Mouse (Mus musculus) ES-Bruce4 (cell line): Measurements from ENCODE around the gene Ccdc28b. TPM values are rescaled to one million over a fixed set of nuclear protein-coding genes. Genes with fewer than 3 reads are reported as not detected.

Experiments
- H3K27ac ChIP-seq: 2 replicates; pipeline ENCODE4 v1.5.1; 2012; ENCODE audit warnings: low read length, inconsistent platforms; ENCODE audit not compliant: insufficient read depth
- H3K27me3 ChIP-seq: 2 replicates; pipeline ENCODE4 v1.6.1; 2012; ENCODE audit warnings: mild to moderate bottlenecking, low read length, inconsistent platforms; ENCODE audit not compliant: control insufficient read depth, poor library complexity, insufficient read depth, severe bottlenecking
- H3K36me3 ChIP-seq: 2 replicates; pipeline ENCODE4 v1.6.1; 2012; ENCODE audit warnings: inconsistent platforms, mild to moderate bottlenecking, low read length, moderate library complexity; ENCODE audit not compliant: control insufficient read depth, poor library complexity, insufficient read depth, severe bottlenecking
- H3K4me1 ChIP-seq: one replicate; pipeline ENCODE4 v1.8.1; 2011; ENCODE audit warnings: low read length; ENCODE audit not compliant: control insufficient read depth, insufficient read depth
- H3K4me3 ChIP-seq: 2 replicates; pipeline ENCODE4 v1.5.1; 2011; ENCODE audit warnings: low read depth, mild to moderate bottlenecking, low read length
- H3K9ac ChIP-seq: 2 replicates; pipeline ENCODE4 v1.6.1; 2012; ENCODE audit warnings: low read depth, mild to moderate bottlenecking, inconsistent platforms; ENCODE audit not compliant: poor library complexity, severe bottlenecking
- H3K9me3 ChIP-seq: replicated peaks from 2 replicates; pipeline ENCODE4 v1.6.1; 2012; ENCODE audit warnings: mild to moderate bottlenecking, low read length, inconsistent platforms; ENCODE audit not compliant: control insufficient read depth, poor library complexity, insufficient read depth, severe bottlenecking
- CTCF ChIP-seq: IDR thresholded peaks from one replicate; pipeline ENCODE4 v1.8.1; 2011; ENCODE audit warnings: low read depth, low read length
- EP300 ChIP-seq: IDR thresholded peaks from 2 replicates; pipeline ENCODE4 v1.6.1; 2011; ENCODE audit warnings: low read depth, low read length; ENCODE audit not compliant: insufficient read depth
- POLR2A ChIP-seq: IDR thresholded peaks from one replicate; pipeline ENCODE4 v1.8.1; 2011; ENCODE audit warnings: low read length; ENCODE audit not compliant: insufficient read depth
- polyA plus RNA-seq: library from polyadenylated mRNA; stranded (reverse); fragments of >200 nt; gene quantifications from 2 replicates; pipeline ENCODE4 v1.2.4, GENCODE M21; 2011; ENCODE audit warnings: low read depth; ENCODE audit not compliant: missing spikeins, insufficient read depth, insufficient read length

Ccdc28b gene
- polyA plus RNA-seq, 1 experiment, result 8.7 TPM

DNA sequence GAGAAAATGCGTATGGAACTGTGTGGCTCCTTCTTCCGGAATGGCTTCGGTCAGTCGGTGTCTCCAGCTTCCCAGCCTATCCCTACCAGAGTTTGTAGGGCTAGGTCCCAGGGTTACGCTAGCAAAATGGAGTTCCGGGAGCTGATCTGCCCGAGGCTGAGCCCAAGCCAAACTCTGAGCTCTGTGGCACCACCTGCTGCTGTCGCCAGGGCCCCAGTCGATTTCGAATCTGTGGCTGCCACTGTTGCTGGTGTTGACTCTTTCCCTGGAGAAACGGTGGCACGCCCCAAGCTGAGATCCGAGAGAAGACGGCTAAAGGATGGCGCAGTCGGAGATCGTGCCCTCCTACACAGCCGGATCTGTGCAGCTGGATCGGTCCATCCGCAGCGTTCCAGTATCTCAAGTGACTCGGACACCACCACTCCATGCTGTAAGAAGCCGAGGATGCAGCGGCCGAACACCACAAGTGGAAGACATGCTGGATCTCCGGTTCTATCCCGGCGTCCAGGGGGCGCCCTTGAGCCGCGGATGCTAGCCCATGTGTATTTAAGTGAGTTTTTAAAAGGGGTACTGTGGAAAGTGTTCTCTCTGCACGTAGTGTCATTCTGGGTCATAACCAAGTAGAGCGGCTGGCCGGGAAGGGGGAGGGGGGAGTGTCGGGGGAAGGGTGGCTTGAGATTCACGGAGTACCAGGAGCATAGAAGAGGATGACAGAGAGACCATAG is 38.7 kb downstream of the Ccdc28b start:
- peak overlapping the region; percentile 54 for H3K4me3 ChIP-seq
- H3K9ac ChIP-seq, result peak overlapping the region; percentile 55
- peaks cover 2% of the 10 kb centered on the region for H3K4me1 ChIP-seq
- H3K9me3 ChIP-seq, result no peaks in the 10 kb centered on the region
- peak overlapping the region; percentile 9 for H3K27ac ChIP-seq
- H3K36me3 ChIP-seq, result no peaks in the 10 kb centered on the region
- H3K27me3 ChIP-seq, result no peaks in the 10 kb centered on the region
- TF ChIP-seq CTCF (peak; percentile 66), POLR2A (no peak), EP300 (no peak)

DNA sequence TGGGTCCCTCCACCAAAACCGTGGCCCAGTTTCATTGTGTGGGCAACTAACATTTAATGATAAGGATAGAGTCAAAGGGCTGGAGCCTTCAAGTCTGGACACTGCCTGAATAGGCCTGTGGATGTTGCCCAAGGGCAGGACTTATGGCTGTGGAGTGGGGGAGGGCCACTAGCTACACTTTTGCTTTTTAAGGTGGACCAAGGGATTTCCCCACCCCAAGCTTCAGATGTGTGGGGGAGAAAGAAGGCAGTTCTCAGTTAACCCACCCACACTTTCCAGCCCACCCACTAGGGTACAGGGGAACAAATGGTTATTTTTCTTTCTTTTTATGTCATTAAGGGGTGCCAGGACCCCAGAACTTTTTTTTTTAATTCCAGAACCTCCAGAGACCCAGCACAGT is 39.4 kb downstream of the Ccdc28b start:
- TF ChIP-seq EP300 (no peak), CTCF (no peak), POLR2A (no peak)
- H3K27ac ChIP-seq, result peak overlapping the region; percentile 9

GRCm38 (mm10) chr4:129582251-129582650 is 41.5 kb downstream of the Ccdc28b start:
- Histone ChIP-seq H3K4me1 (peaks cover 2% of the 10 kb centered on the region), H3K27me3 (no peaks in the 10 kb centered on the region), H3K27ac (no peak overlapping the region), H3K4me3 (no peak overlapping the region), H3K36me3 (no peaks in the 10 kb centered on the region), H3K9ac (no peak overlapping the region), H3K9me3 (no peaks in the 10 kb centered on the region)
- TF ChIP-seq EP300, result no peak
- TF ChIP-seq CTCF, result no peak
- TF ChIP-seq POLR2A, result no peak

More for the DNA sequence above, 39.4 kb downstream of the Ccdc28b start:
- H3K27me3 ChIP-seq, result no peaks in the 10 kb centered on the region
- no peaks in the 10 kb centered on the region for H3K36me3 ChIP-seq
- H3K4me1 ChIP-seq, result peaks cover 2% of the 10 kb centered on the region
- no peak overlapping the region for H3K4me3 ChIP-seq
- peak overlapping the region; percentile 55 for H3K9ac ChIP-seq
- no peaks in the 10 kb centered on the region for H3K9me3 ChIP-seq

GRCm38 (mm10) chr4:129580347-129580746 is 43.4 kb downstream of the Ccdc28b start:
- TF ChIP-seq EP300, result no peak
- TF ChIP-seq POLR2A, result no peak
- no peak for TF ChIP-seq CTCF
- Histone ChIP-seq H3K4me3 (no peak overlapping the region), H3K36me3 (no peaks in the 10 kb centered on the region), H3K4me1 (peaks cover 2% of the 10 kb centered on the region), H3K27ac (no peak overlapping the region), H3K9ac (no peak overlapping the region), H3K27me3 (no peaks in the 10 kb centered on the region), H3K9me3 (no peaks in the 10 kb centered on the region)

GRCm38 (mm10) chr4:129578466-129578865 is 45.3 kb downstream of the Ccdc28b start, which contains the start of gene Fam167b:
Gene Fam167b, minus strand, starts transcription at chr4:129578549.
- no peaks in the 10 kb centered on the region for H3K27me3 ChIP-seq
- no peaks in the 10 kb centered on the region for H3K4me1 ChIP-seq
- H3K9ac ChIP-seq, result no peak within 1 kb of the TSS
- H3K9me3 ChIP-seq, result no peaks in the 10 kb centered on the region
- H3K36me3 ChIP-seq, result no peaks in the 10 kb centered on the region
- no peak for TF ChIP-seq CTCF
- no peak within 1 kb of the TSS for H3K4me3 ChIP-seq
- no peak within 1 kb of the TSS for H3K27ac ChIP-seq

- Histone ChIP-seq H3K36me3 (no peaks in the 10 kb centered on the region), H3K27ac (no peak overlapping the region), H3K27me3 (no peaks in the 10 kb centered on the region), H3K4me3 (no peak overlapping the region), H3K4me1 (no peaks in the 10 kb centered on the region), H3K9me3 (no peaks in the 10 kb centered on the region), H3K9ac (no peak overlapping the region)
- TF ChIP-seq CTCF (no peak), EP300 (no peak), POLR2A (no peak)
These were observed 46.1 kb downstream of the Ccdc28b start for GRCm38 (mm10) chr4:129577688-129578087.
